Mouse (Mus musculus) lung, postnatal 0 days (tissue): ENCODE data around the gene Usp9x.

Experiments
- CTCF ChIP-seq: IDR thresholded peaks from 2 replicates; pipeline ENCODE4 v1.5.1; 2016; ENCODE audit warnings: antibody characterized with exemption, mild to moderate bottlenecking
- EP300 ChIP-seq: IDR thresholded peaks from 2 replicates; pipeline ENCODE4 v1.6.1; 2016; ENCODE audit warnings: antibody characterized with exemption, mild to moderate bottlenecking, control low read depth

- TF ChIP-seq CTCF: peak; percentile 98
- peak; percentile 59; the same call in 1 of the 2 replicates for TF ChIP-seq EP300
These were observed 136.4 kb downstream of the Usp9x start for GRCm38 (mm10) chrX:13207512-13208341.
